Mouse (Mus musculus) heart, adult 2 months (tissue): Measurements from ENCODE around the gene Slc8a3. TPM values are rescaled to one million over a fixed set of nuclear protein-coding genes. Genes with fewer than 3 reads are reported as not detected.

Experiments used
- DNase-seq, 2 experiments: peaks; one replicate each; pipeline ENCODE4 v3.0.0; 2021
- H3K27ac ChIP-seq: fragments of 200-600 bp; 2 replicates; pipeline ENCODE4 v1.8.1; 2022
- H3K27me3 ChIP-seq: fragments of 200-500 bp; 2 replicates; pipeline ENCODE4 v1.6.1; 2012; ENCODE audit warnings: mild to moderate bottlenecking, low read length, inconsistent platforms, mixed read lengths; ENCODE audit not compliant: control insufficient read depth, insufficient read depth
- H3K36me3 ChIP-seq: fragments of 200-500 bp; 2 replicates; pipeline ENCODE4 v1.6.1; 2012; ENCODE audit warnings: low read length, inconsistent platforms; ENCODE audit not compliant: control insufficient read depth, insufficient read depth
- H3K4me1 ChIP-seq: fragments of 200-500 bp; 2 replicates; pipeline ENCODE4 v1.6.1; 2011; ENCODE audit warnings: low read length; ENCODE audit not compliant: control insufficient read depth, insufficient read depth
- H3K4me3 ChIP-seq: fragments of 200-600 bp; 2 replicates; pipeline ENCODE4 v1.8.1; 2022
- H3K79me2 ChIP-seq: fragments of 200-500 bp; replicated peaks from 2 replicates; pipeline ENCODE4 v1.6.1; 2012; ENCODE audit warnings: mild to moderate bottlenecking, inconsistent platforms, low read length, moderate library complexity, mixed read lengths; ENCODE audit not compliant: control insufficient read depth, insufficient read depth
- H3K9ac ChIP-seq: fragments of 200-500 bp; 2 replicates; pipeline ENCODE4 v1.6.1; 2012; ENCODE audit warnings: low read depth, mild to moderate bottlenecking, control low read depth, inconsistent platforms, low read length, mixed read lengths
- CTCF ChIP-seq: fragments of 200-600 bp; IDR thresholded peaks from 2 replicates; pipeline ENCODE4 v1.8.1; 2022; ENCODE audit warnings: antibody characterized with exemption, mild to moderate bottlenecking, moderate library complexity
- EP300 ChIP-seq: fragments of 200-500 bp; IDR thresholded peaks from 2 replicates; pipeline ENCODE4 v1.6.1; 2011; ENCODE audit warnings: low read depth, low read length, control low read depth; ENCODE audit not compliant: insufficient read depth
- POLR2A ChIP-seq: fragments of 200-500 bp; IDR thresholded peaks from 2 replicates; pipeline ENCODE4 v1.6.1; 2011; ENCODE audit warnings: mild to moderate bottlenecking, low read depth, low read length, control low read depth; ENCODE audit not compliant: insufficient read depth
- WGBS: fragments of 180-500 bp; shearing (Covaris S2); methylation state at CpG from one replicate; pipeline ENCODE4 v1.1.7; 2018; 5-methylcytosine and 5-hydroxymethylcytosine counted together
- intact Hi-C: fragments of 180-260 bp; cut with DNase I; formaldehyde crosslinking; loops from one replicate; pipeline ENCODE4 v1.15.1; 2025
- polyA plus RNA-seq: library from polyadenylated mRNA; depleted of rRNA; stranded (reverse); fragments of >200 nt; gene quantifications from 2 replicates; pipeline ENCODE4 v1.2.3, GENCODE M21; 2012
- total RNA-seq, 2 experiments: library from RNA; stranded (reverse); gene quantifications; 2 replicates each; pipeline ENCODE4 v1.2.3; 2021

Slc8a3 gene
- total and polyA plus RNA-seq, 3 experiments = 0.08 to 0.18 TPM; not detected in 1

DNA sequence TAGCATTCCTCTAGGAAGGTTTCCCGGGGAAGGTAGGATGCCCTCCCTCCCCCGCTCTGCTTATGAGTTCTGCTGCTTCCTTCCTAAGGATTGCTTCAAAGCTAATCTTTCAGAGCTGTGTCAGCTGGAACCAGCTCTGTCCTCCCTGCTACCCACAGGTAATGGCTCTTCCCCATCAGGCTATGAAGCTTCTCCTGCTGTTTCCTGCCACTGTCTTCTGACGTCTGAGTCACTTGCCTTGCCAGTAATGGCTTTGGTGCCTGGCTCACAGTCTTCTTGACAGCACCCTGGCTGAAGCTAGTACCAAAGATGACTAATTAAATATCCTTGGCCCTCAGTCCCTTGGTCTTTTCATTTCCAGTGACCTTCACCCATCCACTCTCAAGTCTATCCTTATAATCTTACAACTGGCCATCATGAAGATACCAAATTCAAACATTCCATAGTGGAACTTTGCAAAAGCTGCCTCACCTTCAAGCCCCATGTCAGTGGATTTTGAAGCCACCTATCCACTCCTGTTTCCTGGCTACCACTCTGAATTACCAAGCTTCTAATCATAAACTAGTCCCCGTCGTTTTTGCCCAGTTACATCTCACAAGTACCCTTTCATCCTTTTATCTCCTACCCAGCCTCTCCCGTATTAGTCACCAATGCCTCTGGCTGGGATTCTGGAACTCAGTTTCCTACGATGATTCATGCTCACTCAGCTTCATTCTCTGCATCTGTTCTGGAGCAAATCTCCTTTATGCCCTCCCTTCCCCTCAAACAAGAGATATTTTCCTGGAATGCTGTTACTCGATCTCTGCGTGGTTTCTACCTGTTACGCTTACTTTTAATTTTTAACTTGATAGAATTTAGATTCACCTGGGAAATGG is 97.3 kb downstream of the Slc8a3 start:
- Histone ChIP-seq H3K36me3 (no peaks in the 10 kb centered on the region), H3K27me3 (no peaks in the 10 kb centered on the region), H3K9ac (no peak overlapping the region), H3K27ac (no peak overlapping the region), H3K79me2 (no peaks in the 10 kb centered on the region), H3K4me3 (no peak overlapping the region), H3K4me1 (no peaks in the 10 kb centered on the region)
- TF ChIP-seq POLR2A (no peak), CTCF (no peak), EP300 (no peak)
- intact Hi-C loops = no loop called here
- no peak for DNase-seq
- WGBS = 62% methylated on average over 10 of the region's 10 CpGs

DNA sequence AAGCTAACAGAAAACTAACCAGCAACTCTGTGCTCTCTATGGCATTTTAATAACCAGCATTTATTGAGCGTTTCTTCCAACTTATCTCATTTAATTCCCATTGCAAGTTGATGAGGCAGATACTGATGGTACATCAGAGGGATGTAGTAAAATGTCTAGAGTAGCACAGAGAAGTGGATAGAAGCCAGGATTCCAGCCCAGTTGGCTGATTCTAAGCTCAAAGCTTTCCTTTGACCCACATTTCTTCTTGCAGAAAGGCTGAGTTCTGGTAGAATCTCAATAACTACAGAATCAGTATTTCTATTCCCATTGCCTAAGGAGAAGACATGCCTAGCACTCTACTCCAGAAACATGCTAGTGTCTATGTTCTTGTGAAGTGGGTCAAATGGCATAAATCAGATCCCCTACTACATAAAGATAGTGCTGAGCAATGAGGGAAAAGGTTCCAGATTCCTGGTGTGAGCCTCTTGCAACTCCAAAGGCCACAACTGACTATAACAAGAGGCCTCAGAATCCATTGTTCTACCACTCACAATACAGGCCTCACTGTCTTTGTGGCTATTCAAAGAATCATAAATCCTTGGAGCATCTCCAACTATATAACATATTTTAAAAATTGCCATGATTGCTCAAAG is 99.1 kb downstream of the Slc8a3 start:
- intact Hi-C loops = no loop called here
- no peaks in the 10 kb centered on the region for H3K4me1 ChIP-seq
- H3K27me3 ChIP-seq = no peaks in the 10 kb centered on the region
- H3K36me3 ChIP-seq = no peaks in the 10 kb centered on the region
- no peak overlapping the region for H3K27ac ChIP-seq
- H3K79me2 ChIP-seq = no peaks in the 10 kb centered on the region
- no peak for DNase-seq
- WGBS = 76% methylated on average over 1 of the region's 1 CpGs
- no peak overlapping the region for H3K4me3 ChIP-seq
- no peak overlapping the region for H3K9ac ChIP-seq
- TF ChIP-seq CTCF (no peak), POLR2A (no peak), EP300 (no peak)

DNA sequence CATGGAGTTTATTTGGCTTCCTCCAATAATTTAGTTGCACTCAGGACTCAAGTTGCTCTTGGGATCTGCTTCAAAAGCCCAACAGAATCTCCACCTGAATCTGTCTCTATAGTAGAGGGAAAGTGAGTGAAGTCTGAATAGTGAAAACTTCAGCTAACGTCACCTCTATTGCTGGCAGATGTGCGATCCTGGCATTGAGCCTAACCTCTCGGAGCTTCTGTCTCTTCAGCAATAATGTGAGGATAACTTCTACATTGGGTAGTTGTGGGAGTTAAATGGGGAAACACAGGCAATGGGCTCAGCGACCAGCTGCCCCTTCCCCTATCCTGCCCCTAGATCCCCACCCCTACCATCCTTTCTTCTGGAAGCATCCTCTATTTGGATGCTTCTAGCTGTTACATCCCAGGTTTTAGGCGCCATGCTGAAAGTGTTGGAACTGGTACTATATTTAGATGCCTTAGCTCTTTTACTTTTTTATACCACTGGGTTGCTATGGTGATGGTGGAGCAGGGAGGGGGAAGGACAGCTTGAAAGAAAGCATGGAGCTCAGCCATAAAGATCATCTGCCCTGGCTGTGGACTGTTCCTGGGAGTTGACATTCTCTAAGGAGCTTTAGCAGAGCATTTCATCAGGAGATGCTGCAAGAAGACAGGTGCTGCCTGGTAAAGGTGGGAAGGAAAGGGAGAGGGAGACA is 105.1 kb downstream of the Slc8a3 start:
- H3K27ac ChIP-seq = no peak overlapping the region
- no peak for TF ChIP-seq CTCF
- no peak for TF ChIP-seq POLR2A
- TF ChIP-seq EP300 = no peak
- H3K9ac ChIP-seq = no peak overlapping the region
- intact Hi-C loops = no loop called here
- H3K36me3 ChIP-seq = no peaks in the 10 kb centered on the region
- H3K4me3 ChIP-seq = no peak overlapping the region
- H3K4me1 ChIP-seq = no peaks in the 10 kb centered on the region
- H3K79me2 ChIP-seq = no peaks in the 10 kb centered on the region
- WGBS = 60% methylated on average over 5 of the region's 5 CpGs
- no peaks in the 10 kb centered on the region for H3K27me3 ChIP-seq
- no peak for DNase-seq

DNA sequence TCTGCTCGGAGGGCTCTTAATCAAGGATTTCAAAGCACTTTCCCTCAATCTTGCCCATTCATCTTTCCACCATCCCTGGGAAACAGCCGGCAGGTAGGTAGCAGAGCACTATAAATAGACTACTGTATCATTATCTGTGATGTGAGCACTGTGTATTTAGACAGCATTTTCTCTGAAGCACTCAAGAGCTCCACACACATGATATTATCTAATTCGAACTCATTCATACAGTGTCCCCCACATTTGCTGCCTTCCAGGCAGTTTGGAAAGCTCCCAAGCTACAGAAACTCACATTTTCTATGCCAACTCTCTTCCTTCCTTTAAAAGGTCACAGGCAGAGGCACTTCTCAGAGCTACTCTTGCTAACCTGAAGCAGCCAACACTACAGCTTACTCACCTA is 106.4 kb downstream of the Slc8a3 start:
- intact Hi-C loops = no loop called here
- 43% methylated on average over 3 of the region's 3 CpGs for WGBS
- Histone ChIP-seq H3K4me3 (no peak overlapping the region), H3K27me3 (no peaks in the 10 kb centered on the region), H3K9ac (no peak overlapping the region), H3K4me1 (no peaks in the 10 kb centered on the region), H3K79me2 (no peaks in the 10 kb centered on the region), H3K36me3 (no peaks in the 10 kb centered on the region), H3K27ac (no peak overlapping the region)
- no peak for DNase-seq
- TF ChIP-seq EP300 = no peak
- no peak for TF ChIP-seq CTCF
- TF ChIP-seq POLR2A = no peak

DNA sequence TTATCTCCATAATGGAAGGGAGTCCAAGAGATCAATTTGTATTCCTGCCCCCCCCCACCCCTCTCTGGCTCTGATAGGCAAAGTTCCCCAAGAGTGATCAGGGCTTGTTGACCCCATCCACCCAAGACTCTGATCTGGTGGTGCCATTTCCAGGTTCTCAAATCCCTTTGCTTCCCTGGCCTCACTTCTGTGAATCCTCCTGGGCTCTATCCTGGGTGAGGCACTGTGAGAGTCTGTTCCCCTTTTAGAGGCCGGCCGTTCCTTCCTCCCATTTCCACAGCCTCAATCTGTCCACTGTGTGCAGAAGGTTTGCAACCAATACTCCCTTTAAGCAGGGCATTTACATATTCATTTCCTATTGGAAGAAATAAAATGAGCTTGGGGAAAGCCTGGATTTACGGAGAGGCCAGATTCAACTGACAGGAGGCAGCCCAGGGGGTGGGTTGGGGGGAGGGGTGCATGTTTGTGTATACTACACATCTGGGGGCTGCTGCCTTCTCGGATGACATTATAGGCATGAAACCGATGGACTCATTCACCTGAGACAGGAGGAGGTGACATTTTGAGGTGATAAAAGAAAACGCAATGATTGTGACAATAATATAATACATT is 106.9 kb downstream of the Slc8a3 start:
- intact Hi-C loops = no loop called here
- no peak for TF ChIP-seq EP300
- TF ChIP-seq POLR2A = no peak
- no peak for TF ChIP-seq CTCF
- Histone ChIP-seq H3K9ac (no peak overlapping the region), H3K4me1 (no peaks in the 10 kb centered on the region), H3K27me3 (no peaks in the 10 kb centered on the region), H3K36me3 (no peaks in the 10 kb centered on the region), H3K79me2 (no peaks in the 10 kb centered on the region), H3K4me3 (no peak overlapping the region), H3K27ac (no peak overlapping the region)
- 48% methylated on average over 6 of the region's 6 CpGs for WGBS
- DNase-seq = no peak
